Mouse (Mus musculus) urinary bladder, postnatal 36 days (tissue): Measurements from ENCODE around the gene Hoxa13.

Source experiments
- DNase-seq, 2 experiments: peaks; one replicate each; pipeline ENCODE4 v3.0.0; 2022; ENCODE audit warnings: low spot score in 2 of 2, mixed read lengths in 1 of 2

Gene Hoxa13

DNA sequence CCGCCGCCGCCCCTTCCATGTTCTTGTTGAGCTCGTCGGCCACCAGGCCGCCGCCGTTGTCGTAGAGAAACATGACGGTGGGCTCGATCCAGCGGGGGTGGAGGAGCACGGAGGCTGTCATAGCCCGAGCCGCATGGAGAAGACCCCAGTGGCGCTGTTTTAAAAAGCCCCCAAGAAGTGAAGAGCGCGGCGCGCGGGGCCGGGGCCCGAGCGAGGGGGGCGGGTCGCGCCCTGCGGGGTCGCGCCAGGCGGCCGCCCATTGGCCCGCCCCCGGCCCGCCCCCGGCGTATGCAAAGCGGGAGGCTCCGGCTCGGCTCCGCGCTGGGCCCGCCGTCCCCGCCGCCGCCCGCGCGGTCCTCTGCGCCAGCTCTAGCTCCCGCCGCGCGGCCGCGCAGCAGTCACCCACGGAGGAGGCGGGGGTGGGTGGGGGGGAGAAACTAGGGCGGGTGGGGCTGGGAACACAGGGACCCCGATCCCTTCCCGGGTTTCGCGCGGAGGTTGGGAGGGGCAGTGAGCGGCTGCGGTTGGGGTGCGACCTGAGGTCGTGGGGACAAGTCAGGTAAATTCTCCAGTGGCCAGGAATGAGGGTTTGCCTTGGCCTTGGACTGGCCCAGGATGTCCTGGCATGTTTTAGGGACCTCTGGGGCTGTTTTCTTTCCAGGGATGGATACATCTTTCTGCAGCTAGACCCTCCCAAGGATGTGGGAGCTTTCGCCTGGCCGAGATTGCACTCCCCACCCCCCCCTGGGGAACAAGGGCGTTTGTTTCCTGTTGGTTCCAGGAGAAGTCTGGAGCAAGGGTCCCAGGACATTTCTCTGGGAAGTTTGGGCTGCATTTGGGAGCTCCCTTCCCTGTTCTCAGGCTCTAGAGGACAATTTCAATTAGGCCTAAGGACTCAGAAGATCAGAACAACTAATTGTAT lies at the start of gene Hoxa13:
Gene Hoxa13, minus strand, starts transcription at position 227 of the 922 bp plus-strand sequence.
- peak in 1 of 2 experiments; percentile 64 for DNase-seq

- DNase-seq = no peak
Observed at GRCm38 (mm10) chr6:52310366-52310765, 49.7 kb upstream of the Hoxa13 start.

DNA sequence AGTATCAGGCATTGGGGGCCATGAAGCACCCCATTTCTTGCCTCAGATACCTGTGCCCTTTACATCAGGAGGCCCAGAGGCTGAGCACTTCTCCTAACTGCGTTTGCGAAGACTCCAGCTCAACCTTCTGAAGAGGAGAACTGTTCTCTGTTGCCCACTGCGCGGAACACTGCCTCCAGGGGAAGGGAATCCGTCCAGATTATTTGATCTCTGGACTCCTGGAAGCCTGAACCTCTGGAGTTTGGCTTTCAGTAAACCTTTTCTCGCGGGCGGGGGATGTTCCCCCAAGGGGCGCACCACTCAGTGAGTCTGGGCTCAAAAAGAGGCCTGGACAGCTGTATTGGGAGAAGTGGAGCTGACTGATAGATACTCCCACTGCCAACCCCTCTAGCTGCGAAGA lies 49.1 kb upstream of the Hoxa13 start:
- no peak for DNase-seq

GRCm38 (mm10) chr6:52305877-52306389 lies 45.3 kb upstream of the Hoxa13 start:
- peak; percentile 73 to 79 for DNase-seq

- peak in 1 of 2 experiments; percentile 40 for DNase-seq
Observed at GRCm38 (mm10) chr6:52303426-52303825, 42.7 kb upstream of the Hoxa13 start.

GRCm38 (mm10) chr6:52300806-52301205 lies 40.1 kb upstream of the Hoxa13 start:
- no peak for DNase-seq

GRCm38 (mm10) chr6:52298511-52298910 lies 37.8 kb upstream of the Hoxa13 start:
- no peak for DNase-seq

- no peak for DNase-seq
Observed at GRCm38 (mm10) chr6:52294616-52295015, 33.9 kb upstream of the Hoxa13 start.

- DNase-seq = no peak
Observed at GRCm38 (mm10) chr6:52292328-52292727, 31.6 kb upstream of the Hoxa13 start.

- no peak for DNase-seq
Observed at GRCm38 (mm10) chr6:52291021-52291860, 30.6 kb upstream of the Hoxa13 start.

DNA sequence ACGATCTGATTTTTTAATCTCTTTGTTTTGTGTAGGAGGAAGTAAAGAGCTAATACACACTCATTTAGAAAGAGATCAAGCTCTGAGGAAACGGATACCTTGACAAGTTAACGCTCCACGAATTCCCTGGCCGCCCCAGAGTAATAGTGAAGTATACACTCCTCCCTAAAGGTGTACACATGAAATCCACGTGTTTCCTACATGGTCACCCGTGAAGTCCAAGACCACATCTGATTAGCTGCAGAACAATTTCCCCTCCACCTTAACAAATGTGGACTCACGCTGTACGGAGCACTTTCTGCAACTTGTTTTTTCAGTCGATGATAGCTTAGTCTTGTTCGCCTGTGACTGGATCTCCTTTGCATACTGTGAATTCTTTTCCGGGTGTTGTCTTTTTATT lies 29.5 kb upstream of the Hoxa13 start:
- DNase-seq = no peak

- DNase-seq = no peak
Observed at GRCm38 (mm10) chr6:52283896-52284295, 23.2 kb upstream of the Hoxa13 start.

DNA sequence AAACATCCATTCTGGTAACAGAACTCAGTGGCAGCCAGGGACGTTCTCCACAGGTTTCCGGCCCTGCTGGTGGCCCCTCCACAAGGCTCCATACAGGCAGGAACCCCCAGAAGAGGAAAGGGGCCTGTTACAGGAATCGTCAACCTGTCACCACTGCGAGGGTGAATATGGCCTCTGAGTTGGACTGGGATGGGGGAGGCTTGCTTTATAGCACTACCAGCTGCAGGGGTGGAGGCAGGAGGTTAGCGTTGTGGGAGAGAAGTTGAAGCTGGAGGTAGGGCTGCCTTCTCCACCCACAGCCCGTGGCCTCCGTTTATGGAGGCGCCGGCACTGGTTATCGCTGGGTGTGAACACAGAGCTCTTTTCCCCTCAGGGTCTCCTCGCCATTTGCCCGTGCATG lies 20.4 kb upstream of the Hoxa13 start:
- no peak for DNase-seq

DNA sequence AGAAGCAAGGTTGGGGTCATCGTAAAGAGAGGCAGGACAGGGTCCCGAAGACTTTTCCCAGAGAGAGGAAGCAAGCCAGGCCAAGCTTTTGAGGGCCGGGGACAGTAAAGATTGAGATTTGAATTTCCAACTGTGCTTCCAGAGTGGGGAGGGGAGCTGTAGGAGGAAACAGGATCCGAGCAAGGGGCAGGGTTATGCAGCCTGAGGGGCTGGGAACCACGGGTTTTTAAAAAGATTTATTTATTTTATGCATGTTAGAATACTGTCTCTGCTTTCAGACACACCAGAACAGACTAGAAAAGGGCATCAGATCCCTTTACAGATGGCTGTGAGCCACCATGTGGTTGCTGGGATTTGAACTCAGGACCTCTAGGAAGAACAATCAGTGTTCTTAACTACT lies 16.2 kb upstream of the Hoxa13 start:
- no peak for DNase-seq

- DNase-seq = no peak
Observed at GRCm38 (mm10) chr6:52276382-52276781, 15.7 kb upstream of the Hoxa13 start.

DNA sequence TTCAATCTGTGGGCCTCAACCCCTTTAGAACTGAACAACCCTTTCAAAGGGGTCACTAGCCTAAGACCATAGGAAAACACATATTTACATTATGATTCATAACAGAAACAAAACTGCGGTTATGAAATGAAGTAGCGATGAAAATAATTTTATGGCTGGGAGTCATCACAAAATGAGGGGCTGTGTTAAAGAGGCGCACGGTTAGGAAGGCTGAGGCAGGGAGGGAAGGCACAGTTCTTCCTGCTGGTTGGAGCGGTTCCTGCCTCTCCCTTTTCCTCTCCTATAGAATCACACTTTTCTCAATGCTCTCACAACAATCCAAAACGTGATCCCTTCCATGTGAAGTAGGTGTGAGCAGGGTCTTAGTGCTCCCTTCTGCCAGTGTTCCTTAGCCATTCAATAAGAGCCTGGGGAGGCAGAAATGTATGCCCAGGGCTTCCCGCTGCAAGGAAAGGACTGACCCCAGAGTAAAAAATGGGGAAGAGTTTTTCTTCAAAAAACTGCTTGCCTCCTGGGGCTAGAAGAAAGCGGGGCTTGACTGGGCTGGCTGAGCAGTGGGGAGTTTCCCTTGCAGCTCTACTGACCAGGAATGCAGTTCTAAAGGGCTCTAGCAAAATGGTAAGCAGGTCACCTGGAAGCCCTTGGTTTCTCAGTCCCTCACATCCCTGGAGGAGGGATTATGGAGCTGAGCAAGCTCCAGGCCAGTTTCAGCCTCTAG lies 15.0 kb upstream of the Hoxa13 start:
- DNase-seq = no peak

- no peak for DNase-seq
Observed at GRCm38 (mm10) chr6:52274576-52274975, 13.9 kb upstream of the Hoxa13 start.

DNA sequence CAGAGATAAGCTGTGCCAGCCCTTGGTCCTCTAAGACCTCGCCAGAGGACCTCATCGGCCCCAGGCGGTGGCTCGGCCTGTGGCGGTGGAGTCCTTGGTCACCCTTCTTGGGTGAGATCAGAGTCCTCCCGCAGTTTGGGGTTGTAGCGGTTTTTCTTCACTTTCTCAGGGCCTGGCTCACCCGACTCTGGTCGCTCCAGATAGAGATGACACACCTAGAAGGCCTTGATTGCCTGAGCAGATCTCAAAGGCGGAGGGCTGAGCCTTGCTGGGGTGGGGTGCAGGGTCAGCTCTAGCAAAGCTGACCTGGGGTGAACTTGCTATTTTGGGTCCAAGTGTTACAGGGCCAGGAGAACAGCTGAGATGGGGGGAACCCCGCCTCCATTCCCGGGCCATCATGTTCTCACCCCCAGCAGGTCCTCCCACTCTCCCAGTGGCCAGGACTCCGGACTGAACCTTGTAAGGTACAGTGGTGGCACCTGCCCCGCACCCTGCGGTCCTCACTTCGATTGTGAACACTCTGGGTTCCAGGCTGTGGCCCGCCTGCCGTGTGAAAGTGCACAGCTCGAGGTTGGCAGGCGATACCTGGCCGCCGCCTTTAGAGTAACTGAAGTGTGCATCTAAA lies 13.1 kb upstream of the Hoxa13 start:
- no peak for DNase-seq

GRCm38 (mm10) chr6:52272766-52273655 lies 12.3 kb upstream of the Hoxa13 start:
- no peak for DNase-seq
